Mouse (Mus musculus) midbrain, postnatal 0 days (tissue): ENCODE measurements around the gene Sdk2. TPM values are rescaled to one million over a fixed set of nuclear protein-coding genes. Genes with fewer than 3 reads are reported as not detected.

ENCODE experiments used
- ATAC-seq: fragments of 200-750 bp; cut with Nextera tagmentation; 2 replicates; pipeline ENCODE4 v1.8.0; 2017; ENCODE audit warnings: moderate number of reproducible peaks, mild to moderate bottlenecking, moderate TSS enrichment, moderate library complexity; ENCODE audit not compliant: low FRiP score
- DNase-seq: peaks from one replicate; pipeline ENCODE4 v3.0.0-alpha.2; 2015; ENCODE audit warnings: low spot score
- H3K27ac ChIP-seq: fragments of 300-500 bp; sonication (generic); 2 replicates; pipeline ENCODE4 v1.5.1; 2014; ENCODE audit warnings: low read depth, mild to moderate bottlenecking, low read length, mixed read lengths
- H3K27me3 ChIP-seq: fragments of 300-500 bp; sonication (generic); 2 replicates; pipeline ENCODE4 v1.6.1; 2014; ENCODE audit warnings: low read length, control low read depth, mixed read lengths; ENCODE audit not compliant: insufficient read depth
- H3K36me3 ChIP-seq: fragments of 300-500 bp; sonication (generic); 2 replicates; pipeline ENCODE4 v1.6.1; 2014; ENCODE audit warnings: low read length, control low read depth, mixed read lengths; ENCODE audit not compliant: insufficient read depth
- H3K4me1 ChIP-seq: fragments of 300-500 bp; sonication (generic); 2 replicates; pipeline ENCODE4 v1.6.1; 2014; ENCODE audit warnings: mild to moderate bottlenecking, control low read depth, antibody characterized with exemption, low read length, mixed read lengths; ENCODE audit not compliant: insufficient read depth
- H3K4me2 ChIP-seq: fragments of 300-500 bp; sonication (generic); 2 replicates; pipeline ENCODE4 v1.6.1; 2014; ENCODE audit warnings: low read depth, mild to moderate bottlenecking, low read length, mixed read lengths; ENCODE audit not compliant: poor library complexity, severe bottlenecking
- H3K4me3 ChIP-seq: fragments of 300-500 bp; sonication (generic); 2 replicates; pipeline ENCODE4 v1.5.1; 2014; ENCODE audit warnings: low read depth, mild to moderate bottlenecking, low read length, moderate library complexity
- H3K9ac ChIP-seq: fragments of 300-500 bp; sonication (generic); replicated peaks from 2 replicates; pipeline ENCODE4 v1.6.1; 2014; ENCODE audit warnings: mild to moderate bottlenecking, low read length, moderate library complexity, mixed read lengths; ENCODE audit not compliant: poor library complexity, severe bottlenecking
- H3K9me3 ChIP-seq: fragments of 300-500 bp; sonication (generic); 2 replicates; pipeline ENCODE4 v1.6.1; 2016; ENCODE audit warnings: low read length, control low read depth
- CTCF ChIP-seq: IDR thresholded peaks from 2 replicates; pipeline ENCODE4 v1.5.1; 2016; ENCODE audit warnings: antibody characterized with exemption, mild to moderate bottlenecking
- WGBS: fragments of 180-500 bp; shearing (Covaris S2); extraction: QIAGEN DNeasy Blood & Tissue Kit; methylation state at CpG from one replicate; pipeline ENCODE4 v1.1.7; 2014; 5-methylcytosine and 5-hydroxymethylcytosine counted together
- polyA plus RNA-seq: library from polyadenylated mRNA; unstranded; fragments of >200 nt; fragmentation: Nextera tagmentation; extraction: Ambion mirVana; gene quantifications from 2 replicates; pipeline ENCODE4 v1.2.1, GENCODE M21; 2015
- total RNA-seq: library from RNA; depleted of rRNA; stranded (reverse); fragments of >200 nt; gene quantifications from 2 replicates; pipeline ENCODE4 v1.2.3, GENCODE M21; 2014

Sdk2 gene
- total and polyA plus RNA-seq, 2 experiments from 2014 or later = 2.5 to 26.1 TPM

DNA sequence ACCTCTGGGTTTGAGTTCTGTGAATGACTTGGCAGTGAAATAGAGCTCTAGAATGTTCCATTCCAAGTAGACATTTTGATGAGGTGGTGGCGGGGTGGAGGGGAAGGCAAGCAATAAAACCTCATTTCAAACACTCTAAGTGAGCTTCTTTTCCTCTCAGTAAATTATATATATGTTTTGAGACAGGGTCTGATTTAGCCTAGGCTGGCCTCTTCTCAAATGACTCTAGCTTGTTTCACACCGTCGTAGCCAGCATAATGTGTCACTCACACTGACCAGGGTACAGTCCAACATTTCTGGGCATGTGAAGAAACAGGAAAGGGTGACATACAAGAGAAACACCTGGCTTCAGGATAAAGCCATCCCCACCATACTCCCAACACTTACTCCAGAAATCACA lies 68.1 kb downstream of the Sdk2 start:
- H3K27ac ChIP-seq = no peak overlapping the region
- H3K27me3 ChIP-seq = no peaks in the 10 kb centered on the region

GRCm38 (mm10) chr11:113993921-113994320 lies 72.9 kb downstream of the Sdk2 start:
- DNase-seq (no peak), ATAC-seq (no peak)
- Histone ChIP-seq H3K4me3 (no peak overlapping the region), H3K36me3 (no peaks in the 10 kb centered on the region), H3K9ac (no peak overlapping the region), H3K4me2 (no peak overlapping the region), H3K4me1 (peaks cover 16% of the 10 kb centered on the region), H3K27me3 (no peaks in the 10 kb centered on the region), H3K9me3 (no peaks in the 10 kb centered on the region), H3K27ac (no peak overlapping the region)
- no peak for TF ChIP-seq CTCF
- WGBS = 96% methylated on average over 6 of the region's 6 CpGs

More for the DNA sequence above, 68.1 kb downstream of the Sdk2 start:
- DNase-seq (no peak), ATAC-seq (no peak)
- Histone ChIP-seq H3K4me3 (no peak overlapping the region), H3K9ac (no peak overlapping the region), H3K9me3 (no peaks in the 10 kb centered on the region), H3K36me3 (no peaks in the 10 kb centered on the region), H3K4me2 (no peak overlapping the region), H3K4me1 (no peaks in the 10 kb centered on the region)
- TF ChIP-seq CTCF = no peak
- WGBS = 98% methylated on average over 3 of the region's 3 CpGs

DNA sequence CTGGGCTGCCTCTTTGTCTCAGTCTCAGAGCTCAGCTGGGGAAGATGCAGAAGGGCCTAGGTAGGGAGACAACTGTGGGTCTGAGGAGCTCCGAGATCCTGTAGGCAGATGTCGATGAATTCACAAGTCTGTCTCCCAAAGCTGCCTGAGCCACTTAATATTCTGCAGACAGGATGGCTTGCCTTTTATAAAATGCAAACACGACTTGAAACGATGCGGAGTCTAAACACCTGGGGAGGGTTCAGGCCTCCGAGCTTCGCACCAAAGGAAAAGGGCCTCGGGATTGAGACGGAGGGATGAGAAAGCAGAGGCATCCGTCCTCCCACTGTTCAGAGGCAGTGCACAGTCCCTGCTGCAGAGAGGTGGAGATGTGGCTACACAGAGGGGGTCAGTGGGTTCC lies 74.0 kb downstream of the Sdk2 start:
- no peak overlapping the region for H3K4me2 ChIP-seq
- TF ChIP-seq CTCF = no peak
- H3K9me3 ChIP-seq = no peaks in the 10 kb centered on the region
- peak overlapping the region; percentile 51; the same call in 1 of the 2 replicates for H3K27ac ChIP-seq
- no peak for DNase-seq
- H3K27me3 ChIP-seq = no peaks in the 10 kb centered on the region
- 0 out of 2 replicates have a peak overlapping the region, but pooled peaks have one; percentile 14 for H3K9ac ChIP-seq
- peaks cover 16% of the 10 kb centered on the region for H3K4me1 ChIP-seq
- no peak overlapping the region for H3K4me3 ChIP-seq
- 20% methylated on average over 10 of the region's 10 CpGs for WGBS
- ATAC-seq = no peak
- H3K36me3 ChIP-seq = no peaks in the 10 kb centered on the region

DNA sequence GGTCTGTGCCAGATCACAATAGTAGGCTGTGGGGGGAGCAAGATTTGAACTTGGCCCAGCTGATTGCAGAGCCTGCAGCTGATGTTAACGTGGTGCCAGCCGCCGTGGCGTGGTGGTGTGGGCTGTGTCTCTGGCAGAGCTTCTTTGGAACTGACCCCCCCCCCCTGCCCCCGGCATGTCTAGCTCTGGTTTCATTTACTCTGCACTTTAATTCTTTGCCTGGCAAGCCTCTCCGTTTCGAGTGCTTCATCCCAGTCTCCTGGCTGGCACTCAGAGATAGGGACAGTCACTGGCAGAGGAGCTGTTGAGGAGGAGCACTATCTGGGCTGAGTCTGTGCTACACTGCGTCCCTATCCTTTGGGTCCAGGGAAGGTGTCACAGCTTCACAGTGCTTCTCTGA lies 75.0 kb downstream of the Sdk2 start:
- no peak for TF ChIP-seq CTCF
- Histone ChIP-seq H3K4me1 (peaks cover 16% of the 10 kb centered on the region), H3K4me3 (no peak overlapping the region), H3K27ac (no peak overlapping the region), H3K9ac (no peak overlapping the region), H3K36me3 (no peaks in the 10 kb centered on the region), H3K4me2 (no peak overlapping the region), H3K27me3 (no peaks in the 10 kb centered on the region), H3K9me3 (no peaks in the 10 kb centered on the region)
- no peak for DNase-seq
- WGBS = 57% methylated on average over 8 of the region's 8 CpGs
- ATAC-seq = no peak

GRCm38 (mm10) chr11:113990466-113990865 lies 76.4 kb downstream of the Sdk2 start:
- ATAC-seq = peak; percentile 91
- Histone ChIP-seq H3K9me3 (no peaks in the 10 kb centered on the region), H3K9ac (peak overlapping the region; percentile 37), H3K4me1 (peaks cover 16% of the 10 kb centered on the region), H3K27ac (peak overlapping the region; percentile 75), H3K4me2 (peak overlapping the region; percentile 36), H3K36me3 (no peaks in the 10 kb centered on the region), H3K4me3 (peak overlapping the region; percentile 17; the same call in 1 of the 2 replicates), H3K27me3 (no peaks in the 10 kb centered on the region)
- TF ChIP-seq CTCF = no peak
- WGBS = 1% methylated on average over 6 of the region's 6 CpGs
- peak; percentile 87 for DNase-seq

- peak overlapping the region; percentile 75 for H3K27ac ChIP-seq
- TF ChIP-seq CTCF = no peak
- H3K36me3 ChIP-seq = no peaks in the 10 kb centered on the region
- no peaks in the 10 kb centered on the region for H3K9me3 ChIP-seq
- H3K27me3 ChIP-seq = no peaks in the 10 kb centered on the region
- ATAC-seq (peak; percentile 3; the same call in 1 of the 2 replicates), DNase-seq (peak; percentile 41)
- WGBS = 18% methylated on average over 4 of the region's 4 CpGs
- H3K4me2 ChIP-seq = peak overlapping the region; percentile 36
- H3K9ac ChIP-seq = peak overlapping the region; percentile 37
- H3K4me3 ChIP-seq = peak overlapping the region; percentile 17; the same call in 1 of the 2 replicates
- H3K4me1 ChIP-seq = peaks cover 16% of the 10 kb centered on the region
Measured at GRCm38 (mm10) chr11:113990065-113990464, 76.8 kb downstream of the Sdk2 start.
